Mouse (Mus musculus): Measurements from ENCODE around the gene Nedd1.

The Nedd1 gene

GRCm38 (mm10) chr10:92721771-92722619 lies at the start of gene Nedd1:
TSS of gene Nedd1 (minus strand) at chr10:92722420.
- DNase-seq (ENCODE audit: low read depth, low spot score), result peak; percentile 83

GRCm38 (mm10) chr10:92754359-92754758 lies 32.1 kb upstream of the Nedd1 start:
- DNase-seq (ENCODE audit: low read depth, low spot score), result no peak

DNA sequence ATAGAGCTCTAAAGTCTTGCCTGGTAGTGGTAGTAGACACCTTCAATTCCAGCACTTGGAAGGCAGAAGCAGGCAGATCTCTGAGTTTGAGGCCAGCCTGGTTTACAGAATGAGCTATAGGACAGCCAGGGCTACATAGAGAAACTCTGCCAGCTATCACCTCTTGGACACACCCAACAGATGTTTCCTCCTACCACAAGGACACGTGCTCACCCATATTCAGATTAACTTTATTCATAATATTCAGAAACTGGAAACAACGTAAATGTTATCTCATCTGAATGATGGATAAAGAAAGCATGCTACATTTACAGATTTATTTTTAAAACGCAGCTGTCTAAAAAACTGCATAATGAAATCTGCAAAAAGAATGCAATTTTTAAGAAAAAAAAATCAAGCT lies 8.1 kb upstream of the Nedd1 start:
- no peak for DNase-seq (ENCODE audit: low read depth, low spot score)

DNA sequence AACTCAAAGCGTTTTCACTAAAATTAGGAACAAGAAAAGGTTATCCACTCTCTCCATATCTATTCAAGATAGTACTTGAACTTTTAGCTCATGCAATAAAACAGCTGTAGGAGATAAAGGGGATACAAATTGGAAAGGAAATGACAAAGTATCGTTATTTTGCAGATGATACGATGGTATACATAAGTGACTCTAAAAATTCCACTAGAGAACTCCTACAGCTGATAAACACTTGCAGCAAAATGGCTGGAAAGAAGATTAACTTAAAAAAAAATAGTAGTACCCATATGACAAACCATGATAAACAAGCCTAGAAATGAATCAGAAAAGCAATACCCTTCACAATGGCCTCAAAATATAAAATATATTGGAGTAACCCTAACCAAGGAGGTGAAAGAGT lies 6.5 kb upstream of the Nedd1 start:
- DNase-seq (ENCODE audit: low read depth, low spot score), result no peak

GRCm38 (mm10) chr10:92722620-92722988 lies 384 bp upstream of the Nedd1 start:
- DNase-seq (ENCODE audit: low read depth, low spot score), result no peak

GRCm38 (mm10) chr10:92699032-92699431 lies 23.2 kb downstream of the Nedd1 start:
- no peak for DNase-seq (ENCODE audit: low read depth, low spot score)

- no peak for DNase-seq (ENCODE audit: low read depth, low spot score)
Observed at GRCm38 (mm10) chr10:92675056-92675455, 47.2 kb downstream of the Nedd1 start.

- no peak for DNase-seq (ENCODE audit: low read depth, low spot score)
Observed at GRCm38 (mm10) chr10:92671906-92672305, 50.3 kb downstream of the Nedd1 start.

GRCm38 (mm10) chr10:92665287-92665686 lies 56.9 kb downstream of the Nedd1 start:
- no peak for DNase-seq (ENCODE audit: low read depth, low spot score)

DNA sequence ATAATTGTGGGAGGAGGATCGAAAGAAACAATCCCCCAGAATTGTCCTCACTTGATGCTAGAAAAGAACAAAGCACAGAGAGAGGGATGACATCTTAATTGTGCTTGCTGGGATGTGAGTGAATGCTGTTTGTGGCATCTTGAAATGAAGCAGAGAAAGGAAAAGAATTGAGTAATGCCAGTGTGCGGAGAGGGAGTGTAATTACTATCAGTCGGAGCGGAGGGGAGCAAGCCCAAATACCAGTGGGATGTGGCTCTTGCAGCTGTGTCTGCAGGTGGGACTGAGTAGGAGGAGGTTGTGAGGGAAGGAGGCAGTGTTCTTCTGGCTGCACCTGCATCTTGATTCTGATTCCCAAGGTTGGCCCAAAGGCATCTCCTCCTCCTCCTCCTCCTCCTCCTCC lies 69.0 kb downstream of the Nedd1 start:
- no peak for DNase-seq (ENCODE audit: low read depth, low spot score)

GRCm38 (mm10) chr10:92652399-92652920 lies 69.8 kb downstream of the Nedd1 start:
- no peak for DNase-seq (ENCODE audit: low read depth, low spot score)

GRCm38 (mm10) chr10:92651266-92651665 lies 71.0 kb downstream of the Nedd1 start:
- no peak for DNase-seq (ENCODE audit: low read depth, low spot score)

GRCm38 (mm10) chr10:92649096-92649495 lies 73.1 kb downstream of the Nedd1 start:
- DNase-seq (ENCODE audit: low read depth, low spot score), result no peak

DNA sequence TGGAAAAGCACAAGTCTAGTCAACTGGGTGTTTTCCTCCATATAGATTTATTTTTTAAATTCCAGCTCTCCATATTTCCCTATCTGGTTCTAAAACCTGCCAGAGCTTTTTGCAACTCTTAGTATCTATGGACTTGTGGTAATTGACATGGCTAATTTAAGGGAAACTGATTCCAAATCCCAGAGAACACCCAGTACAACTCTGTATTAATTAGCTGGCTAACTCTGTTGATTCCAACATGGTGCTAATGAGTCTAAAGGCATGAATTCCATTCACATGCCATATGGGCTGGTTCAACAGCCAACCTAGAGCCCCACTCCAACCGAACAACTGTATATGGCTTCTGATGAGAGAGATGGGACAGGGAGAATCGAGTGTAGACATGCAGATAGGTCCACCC lies 74.5 kb downstream of the Nedd1 start:
- no peak for DNase-seq (ENCODE audit: low read depth, low spot score)

- no peak for DNase-seq (ENCODE audit: low read depth, low spot score)
Observed at GRCm38 (mm10) chr10:92643995-92644394, 78.2 kb downstream of the Nedd1 start.

GRCm38 (mm10) chr10:92641032-92641431 lies 81.2 kb downstream of the Nedd1 start:
- peak; percentile 8 for DNase-seq (ENCODE audit: low read depth, low spot score)
